Mouse (Mus musculus) G1E (cell line): ENCODE results near the gene Edar.

Source experiments
- CTCF ChIP-seq: IDR thresholded peaks from 2 replicates; pipeline ENCODE4 v1.5.1; 2012; ENCODE audit warnings: low read depth, low read length, inconsistent platforms, mixed read lengths
- POLR2AphosphoS5 ChIP-seq: IDR thresholded peaks from 2 replicates; pipeline ENCODE4 v1.6.1; 2012; ENCODE audit warnings: low read depth, low read length, inconsistent platforms; ENCODE audit not compliant: insufficient replicate concordance
- TAL1 ChIP-seq: conservative IDR thresholded peaks from 2 replicates; pipeline ENCODE4 v1.6.1; 2012; ENCODE audit warnings: low read depth, low read length, inconsistent platforms, mixed read lengths

GRCm38 (mm10) chr10:58713855-58714788 lies 38.7 kb upstream of the Edar start:
- TF ChIP-seq POLR2AphosphoS5 = no peak
- no peak for TF ChIP-seq CTCF
- TF ChIP-seq TAL1 = no peak
